Mouse (Mus musculus) embryonic facial prominence, embryonic 10.5 days (tissue): Measurements from ENCODE around the gene Olfr1424. TPM values are rescaled to one million over a fixed set of nuclear protein-coding genes. Genes with fewer than 3 reads are reported as not detected.
"Not testable (repeated sequence)": the region's sequence is repeated elsewhere in the genome, so short reads cannot be mapped to it uniquely, and the experiment has no call there.

Source experiments
- DNase-seq: peaks from one replicate; pipeline ENCODE4 v3.0.0-alpha.2; 2017; ENCODE audit warnings: low spot score
- H3K27ac ChIP-seq: fragments of 300-500 bp; sonication (generic); replicated peaks from 2 replicates; pipeline ENCODE4 v1.5.1; 2016; ENCODE audit warnings: mild to moderate bottlenecking
- H3K27me3 ChIP-seq: fragments of 300-500 bp; sonication (generic); replicated peaks from 2 replicates; pipeline ENCODE4 v1.6.1; 2016; ENCODE audit warnings: low read depth, mild to moderate bottlenecking; ENCODE audit not compliant: poor library complexity, severe bottlenecking
- H3K36me3 ChIP-seq: fragments of 300-500 bp; sonication (generic); replicated peaks from 2 replicates; pipeline ENCODE4 v1.6.1; 2016; ENCODE audit warnings: mild to moderate bottlenecking, moderate library complexity
- H3K4me1 ChIP-seq: fragments of 300-500 bp; sonication (generic); 2 replicates; pipeline ENCODE4 v1.6.1; 2016
- H3K4me3 ChIP-seq: fragments of 300-500 bp; sonication (generic); 2 replicates; pipeline ENCODE4 v1.5.1; 2016; ENCODE audit warnings: mild to moderate bottlenecking, moderate library complexity
- H3K9me3 ChIP-seq: fragments of 300-500 bp; sonication (generic); 2 replicates; pipeline ENCODE4 v1.6.1; 2016; ENCODE audit warnings: mild to moderate bottlenecking
- WGBS: fragments of 180-500 bp; shearing (Covaris S2); methylation state at CpG from one replicate; pipeline ENCODE4 v1.1.7; 2016; 5-methylcytosine and 5-hydroxymethylcytosine counted together
- polyA plus RNA-seq: library from polyadenylated mRNA; unstranded; fragments of >200 nt; fragmentation: Nextera tagmentation; extraction: Ambion mirVana; gene quantifications from 2 replicates; pipeline ENCODE4 v1.2.1, GENCODE M21; 2016

The Olfr1424 gene
- not detected in 2 replicates for polyA plus RNA-seq

- not testable (repeated sequence) for H3K36me3 ChIP-seq, H3K27me3 ChIP-seq, H3K9me3 ChIP-seq, DNase-seq, H3K27ac ChIP-seq, H3K4me3 ChIP-seq, H3K4me1 ChIP-seq
- 85% methylated on average over 1 of the region's 1 CpGs for WGBS
Measured at GRCm38 (mm10) chr19:12062582-12062981, at the start of gene Olfr1424. TSS of gene Olfr1424 (minus strand) at chr19:12062682.

DNA sequence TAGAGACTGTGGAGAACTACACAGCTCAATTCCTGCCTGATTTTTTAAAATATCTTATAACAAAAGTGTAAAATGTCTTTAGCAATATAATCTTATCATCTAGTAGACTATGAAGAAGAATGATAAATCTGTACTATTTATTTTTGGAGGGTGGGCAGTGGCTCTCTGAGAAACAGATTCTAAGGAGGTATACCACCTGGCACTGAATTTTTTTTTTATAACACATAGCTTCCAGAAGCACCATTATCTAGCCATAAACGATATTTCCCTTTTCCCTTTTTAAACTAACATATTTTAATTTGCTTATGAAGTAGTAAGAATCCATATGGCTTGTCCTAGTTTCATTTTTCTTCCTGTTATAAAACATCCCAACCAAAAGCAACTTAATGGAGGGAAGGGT lies 42.1 kb upstream of the Olfr1424 start:
- Histone ChIP-seq H3K4me3 (no peak overlapping the region), H3K27ac (no peak overlapping the region), H3K4me1 (no peaks in the 10 kb centered on the region), H3K9me3 (no peaks in the 10 kb centered on the region), H3K27me3 (no peaks in the 10 kb centered on the region), H3K36me3 (no peaks in the 10 kb centered on the region)
- no peak for DNase-seq
- 67% methylated on average over 1 of the region's 1 CpGs for WGBS

DNA sequence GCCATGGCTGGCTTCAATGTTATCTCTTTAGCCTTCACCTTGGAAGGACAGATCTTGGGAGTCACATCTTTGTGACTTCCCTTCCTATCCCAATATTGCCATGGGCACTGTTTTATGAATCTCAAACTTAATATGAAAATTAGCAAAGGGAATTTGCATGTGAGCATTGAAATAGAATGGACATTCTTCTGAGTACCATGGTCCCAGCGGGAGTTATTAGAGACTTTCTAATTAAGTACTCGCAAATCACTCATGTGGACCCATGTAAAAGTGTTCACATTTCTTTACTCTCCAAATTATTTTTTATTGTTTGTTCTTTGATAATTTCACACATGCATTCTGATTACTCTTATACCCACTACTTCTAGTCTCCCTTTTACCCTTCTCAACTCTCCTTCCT lies 40.8 kb upstream of the Olfr1424 start, which contains the start of gene Olfr1427:
Olfr1427 (minus strand) TSS at position 101 of the 400 bp plus-strand sequence.
- Histone ChIP-seq H3K9me3 (no peaks in the 10 kb centered on the region), H3K4me1 (no peaks in the 10 kb centered on the region), H3K27ac (no peak within 1 kb of the TSS), H3K27me3 (no peaks in the 10 kb centered on the region), H3K36me3 (no peaks in the 10 kb centered on the region), H3K4me3 (no peak within 1 kb of the TSS)
- DNase-seq = no peak
- WGBS = 93% methylated on average over 2 of the region's 2 CpGs

- no peaks in the 10 kb centered on the region for H3K36me3 ChIP-seq
- H3K4me1 ChIP-seq = no peaks in the 10 kb centered on the region
- WGBS = 67% methylated on average over 1 of the region's 1 CpGs
- no peak within 1 kb of the TSS for H3K4me3 ChIP-seq
- no peak within 1 kb of the TSS for H3K27ac ChIP-seq
- H3K27me3 ChIP-seq = no peaks in the 10 kb centered on the region
- DNase-seq = no peak
- no peaks in the 10 kb centered on the region for H3K9me3 ChIP-seq
Measured at GRCm38 (mm10) chr19:12091913-12092312, 29.4 kb upstream of the Olfr1424 start, which contains the start of gene Olfr1426. TSS of gene Olfr1426 (minus strand) at chr19:12092013.

DNA sequence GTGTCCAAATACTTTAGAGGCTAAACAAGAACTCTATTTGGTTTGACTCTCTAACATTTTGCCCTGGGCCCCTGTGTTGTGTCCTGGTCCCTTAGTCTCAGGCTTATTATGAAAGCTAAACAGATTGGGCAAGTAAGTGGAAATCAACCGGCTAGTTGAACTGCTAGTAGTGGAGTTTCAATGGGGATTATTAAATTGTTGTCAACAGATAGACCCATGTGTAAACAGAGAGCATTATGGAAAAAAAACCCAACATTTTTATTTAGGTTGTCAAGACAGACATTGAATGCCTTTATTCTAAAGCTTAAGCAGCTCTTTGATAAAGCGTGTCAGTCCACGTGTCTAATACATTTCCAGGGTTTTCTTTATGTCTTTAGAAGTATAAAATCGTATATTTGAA lies 15.1 kb upstream of the Olfr1424 start, which contains the start of gene Olfr1425:
Olfr1425 (minus strand) TSS at position 101 of the 400 bp plus-strand sequence.
- not testable (repeated sequence) for H3K4me3 ChIP-seq, DNase-seq, H3K27me3 ChIP-seq, H3K36me3 ChIP-seq, H3K27ac ChIP-seq, H3K4me1 ChIP-seq, H3K9me3 ChIP-seq
- 85% methylated on average over 4 of the region's 4 CpGs for WGBS

- H3K4me1 ChIP-seq, H3K4me3 ChIP-seq, H3K27me3 ChIP-seq, DNase-seq, H3K27ac ChIP-seq, H3K9me3 ChIP-seq, H3K36me3 ChIP-seq: not testable (repeated sequence)
- 80% methylated on average over 1 of the region's 1 CpGs for WGBS
Measured at GRCm38 (mm10) chr19:12069546-12069945, 7.1 kb upstream of the Olfr1424 start.

GRCm38 (mm10) chr19:12067806-12068205 lies 5.3 kb upstream of the Olfr1424 start:
- H3K4me1 ChIP-seq, DNase-seq, H3K4me3 ChIP-seq, H3K36me3 ChIP-seq, H3K27ac ChIP-seq, H3K9me3 ChIP-seq, H3K27me3 ChIP-seq: not testable (repeated sequence)
- WGBS = 73% methylated on average over 1 of the region's 1 CpGs

- 91% methylated on average over 5 of the region's 5 CpGs for WGBS
- Histone ChIP-seq H3K4me3 (no peak overlapping the region), H3K9me3 (no peaks in the 10 kb centered on the region), H3K27ac (no peak overlapping the region), H3K36me3 (no peaks in the 10 kb centered on the region), H3K4me1 (no peaks in the 10 kb centered on the region), H3K27me3 (no peaks in the 10 kb centered on the region)
- no peak for DNase-seq
Measured at GRCm38 (mm10) chr19:12043163-12043562, 19.3 kb downstream of the Olfr1424 start.

DNA sequence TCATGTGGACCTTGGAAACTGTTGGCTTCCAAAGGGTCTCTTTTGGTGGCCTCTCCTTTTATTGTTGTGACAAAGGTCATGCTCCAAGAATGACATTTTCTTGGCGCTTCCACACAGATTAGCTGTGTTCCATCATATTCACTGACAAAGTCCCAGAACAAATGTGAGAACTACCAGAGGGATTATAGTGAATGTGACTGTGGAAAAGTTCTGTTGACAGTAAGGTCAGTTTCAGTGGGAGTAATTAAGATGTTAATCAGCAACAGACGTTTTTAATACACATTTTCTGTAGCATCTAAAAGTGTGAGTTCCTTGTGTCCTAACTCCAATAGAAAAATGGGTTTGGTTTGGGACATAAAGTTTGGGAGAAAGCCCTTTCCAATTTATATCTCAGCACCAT lies 21.3 kb downstream of the Olfr1424 start, which contains the start of gene Olfr1423:
Olfr1423 (minus strand) TSS at position 101 of the 400 bp plus-strand sequence.
- H3K27me3 ChIP-seq = no peaks in the 10 kb centered on the region
- 57% methylated on average over 2 of the region's 2 CpGs for WGBS
- H3K9me3 ChIP-seq = no peaks in the 10 kb centered on the region
- no peaks in the 10 kb centered on the region for H3K4me1 ChIP-seq
- H3K4me3 ChIP-seq = no peak within 1 kb of the TSS
- DNase-seq = no peak
- H3K36me3 ChIP-seq = no peaks in the 10 kb centered on the region
- no peak within 1 kb of the TSS for H3K27ac ChIP-seq

DNA sequence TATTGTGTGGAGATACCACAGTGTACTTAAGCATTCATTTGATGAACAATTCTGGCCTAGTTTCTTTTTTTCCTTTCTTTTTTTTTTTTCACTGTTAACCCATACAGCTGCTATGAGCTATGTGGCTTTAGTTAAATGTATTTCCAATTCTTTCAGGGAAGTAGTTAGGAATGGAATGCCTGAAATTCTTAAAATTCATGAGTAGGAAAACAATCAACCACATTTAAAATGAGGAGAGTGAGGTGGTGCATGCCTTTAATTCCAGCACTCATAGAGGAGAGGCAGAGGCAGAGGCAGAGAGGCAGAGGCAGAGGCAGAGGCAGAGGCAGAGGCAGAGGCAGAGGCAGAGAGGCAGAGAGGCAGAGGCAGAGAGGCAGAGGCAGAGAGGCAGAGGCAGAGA lies 24.8 kb downstream of the Olfr1424 start:
- no peak overlapping the region for H3K4me3 ChIP-seq
- no peaks in the 10 kb centered on the region for H3K4me1 ChIP-seq
- no peaks in the 10 kb centered on the region for H3K27me3 ChIP-seq
- DNase-seq = no peak
- H3K27ac ChIP-seq = no peak overlapping the region
- H3K9me3 ChIP-seq = no peaks in the 10 kb centered on the region
- no peaks in the 10 kb centered on the region for H3K36me3 ChIP-seq

DNA sequence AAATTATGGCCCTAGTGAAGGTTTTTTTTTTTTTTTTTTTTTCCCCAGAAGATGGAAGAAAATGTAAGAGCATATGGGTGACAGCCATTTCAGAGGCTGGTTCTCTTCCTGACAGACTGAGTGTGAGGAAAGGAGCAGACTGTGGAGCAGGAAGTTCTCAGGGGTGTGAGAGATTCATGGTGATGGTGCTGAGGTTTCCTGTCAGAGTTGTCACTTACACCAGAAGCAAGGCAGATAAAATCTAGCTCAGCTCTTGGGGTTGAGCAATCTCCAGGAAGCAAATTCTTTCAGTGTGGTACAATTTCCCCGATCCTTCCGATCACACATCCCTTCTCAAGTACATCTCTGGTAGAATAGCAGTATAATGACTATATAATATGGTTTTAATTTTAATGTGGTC lies 35.9 kb downstream of the Olfr1424 start:
- no peak overlapping the region for H3K4me3 ChIP-seq
- H3K9me3 ChIP-seq = no peaks in the 10 kb centered on the region
- H3K4me1 ChIP-seq = no peaks in the 10 kb centered on the region
- H3K36me3 ChIP-seq = no peaks in the 10 kb centered on the region
- H3K27ac ChIP-seq = no peak overlapping the region
- no peak for DNase-seq
- 85% methylated on average over 2 of the region's 2 CpGs for WGBS
- no peaks in the 10 kb centered on the region for H3K27me3 ChIP-seq

DNA sequence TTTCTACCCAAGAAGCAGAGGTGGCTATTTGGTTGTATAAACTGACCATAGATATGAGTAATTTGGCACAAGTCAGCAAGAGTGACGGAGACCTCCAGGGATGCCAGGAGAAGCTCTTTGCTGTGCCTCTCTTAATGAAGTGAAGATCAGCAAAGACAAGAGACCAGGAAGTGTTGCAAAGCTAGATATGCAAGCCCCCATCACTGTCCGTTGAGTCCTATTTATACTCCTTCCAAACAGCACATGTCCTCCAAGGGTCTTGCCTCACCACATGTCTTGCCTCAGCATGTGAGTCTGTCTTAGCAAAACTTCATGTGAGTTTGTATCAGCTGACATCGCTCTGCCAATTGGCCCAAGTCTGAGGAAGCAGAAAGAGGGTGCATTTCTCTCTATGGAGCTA lies 37.1 kb downstream of the Olfr1424 start:
- Histone ChIP-seq H3K4me3 (no peak overlapping the region), H3K36me3 (no peaks in the 10 kb centered on the region), H3K9me3 (no peaks in the 10 kb centered on the region), H3K4me1 (no peaks in the 10 kb centered on the region), H3K27me3 (no peaks in the 10 kb centered on the region), H3K27ac (no peak overlapping the region)
- 90% methylated on average over 3 of the region's 3 CpGs for WGBS
- no peak for DNase-seq

GRCm38 (mm10) chr19:12024149-12024548 lies 38.3 kb downstream of the Olfr1424 start:
- Histone ChIP-seq H3K9me3 (no peaks in the 10 kb centered on the region), H3K27ac (no peak overlapping the region), H3K4me3 (no peak overlapping the region), H3K36me3 (no peaks in the 10 kb centered on the region), H3K4me1 (no peaks in the 10 kb centered on the region), H3K27me3 (no peaks in the 10 kb centered on the region)
- DNase-seq = no peak
- 87% methylated on average over 4 of the region's 4 CpGs for WGBS

GRCm38 (mm10) chr19:12016192-12016591 lies 46.3 kb downstream of the Olfr1424 start:
- H3K4me1 ChIP-seq = peaks cover 3% of the 10 kb centered on the region; the same call in 1 of the 2 replicates
- H3K27ac ChIP-seq = no peak overlapping the region
- DNase-seq = no peak
- H3K9me3 ChIP-seq = no peaks in the 10 kb centered on the region
- H3K4me3 ChIP-seq = no peak overlapping the region
- H3K36me3 ChIP-seq = no peaks in the 10 kb centered on the region
- WGBS = 72% methylated on average over 4 of the region's 4 CpGs
- H3K27me3 ChIP-seq = no peaks in the 10 kb centered on the region
